Mouse (Mus musculus): Measurements from ENCODE around the gene Crip3. TPM values are rescaled to one million over a fixed set of nuclear protein-coding genes. Genes with fewer than 3 reads are reported as not detected.
A peak's percentile ranks its signal among the peaks of the same experiment; 100 is the strongest.

The Crip3 gene
- polyA plus RNA-seq, 1 experiment from 2014 or later, result 0.77 TPM

DNA sequence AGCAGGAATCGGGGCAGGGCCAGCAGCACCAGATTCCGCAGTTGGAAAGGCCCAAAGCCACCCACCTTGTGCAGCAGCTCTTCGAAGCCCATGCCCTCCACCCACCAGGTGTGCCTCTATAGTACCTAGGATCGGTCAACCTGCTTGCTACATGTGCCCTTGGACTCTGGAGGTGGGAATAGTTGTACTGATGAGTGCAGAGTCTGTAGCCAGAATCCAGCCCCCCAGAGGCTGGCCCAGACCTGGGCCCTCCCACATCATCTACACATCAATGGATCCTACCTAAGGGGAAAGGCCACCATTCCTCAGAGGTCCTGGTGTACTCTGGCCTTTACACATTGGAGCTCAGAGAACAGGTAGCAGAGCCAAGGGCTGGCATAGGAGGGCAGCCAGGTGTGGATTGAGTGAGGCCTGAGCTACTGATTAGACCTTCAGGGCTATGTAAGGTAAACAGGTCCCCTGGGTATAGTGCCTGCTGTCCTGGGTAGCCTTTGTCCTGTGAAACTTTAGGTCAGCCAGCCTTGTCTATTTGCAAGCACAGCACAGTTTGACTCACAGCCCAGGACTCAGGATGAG lies 9.7 kb downstream of the Crip3 start, which contains the start of gene Slc22a7:
Gene Slc22a7, minus strand, starts transcription at position 160 of the 576 bp plus-strand sequence.
- H3K36me3 ChIP-seq (replicated peaks), result no peaks in the 10 kb centered on the region
- no peaks in the 10 kb centered on the region for H3K9me3 ChIP-seq
- no peak for DNase-seq (ENCODE audit: low spot score)
- no peak within 1 kb of the TSS for H3K27ac ChIP-seq (replicated peaks)
- H3K4me3 ChIP-seq, result no peak within 1 kb of the TSS
- 80% methylated on average over 4 of the region's 4 CpGs for WGBS
- peaks cover 35% of the 10 kb centered on the region for H3K4me1 ChIP-seq
- peaks cover 75% of the 10 kb centered on the region for H3K27me3 ChIP-seq (replicated peaks; ENCODE audit: low read depth, poor library complexity, severe bottlenecking)

DNA sequence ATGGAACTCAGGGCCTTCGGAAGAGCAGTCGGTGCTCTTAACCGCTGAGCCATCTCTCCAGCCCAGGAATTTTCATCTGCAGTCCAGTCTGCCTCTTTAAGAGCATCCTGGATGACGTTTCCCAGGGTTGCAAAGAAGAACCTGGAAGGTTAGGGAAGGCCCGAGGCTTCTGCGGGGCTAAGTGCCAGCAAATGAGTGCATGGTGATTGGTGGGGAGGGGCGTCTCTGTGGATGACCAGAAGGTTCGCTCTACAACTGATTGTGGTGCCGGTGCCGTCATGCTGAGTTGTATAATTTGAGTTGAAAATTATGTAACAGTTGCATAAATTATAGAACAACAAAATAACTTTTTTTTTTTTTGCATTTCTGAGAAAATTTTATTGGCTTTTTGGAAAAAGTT lies 10.4 kb downstream of the Crip3 start:
- Histone ChIP-seq H3K4me1 (peaks cover 32% of the 10 kb centered on the region), H3K27me3 (replicated peaks; ENCODE audit: low read depth, poor library complexity, severe bottlenecking) (peaks cover 79% of the 10 kb centered on the region), H3K36me3 (replicated peaks) (no peaks in the 10 kb centered on the region), H3K27ac (replicated peaks) (no peak overlapping the region), H3K4me3 (no peak overlapping the region), H3K9me3 (no peaks in the 10 kb centered on the region)
- DNase-seq (ENCODE audit: low spot score), result no peak
- WGBS, result 93% methylated on average over 10 of the region's 10 CpGs

DNA sequence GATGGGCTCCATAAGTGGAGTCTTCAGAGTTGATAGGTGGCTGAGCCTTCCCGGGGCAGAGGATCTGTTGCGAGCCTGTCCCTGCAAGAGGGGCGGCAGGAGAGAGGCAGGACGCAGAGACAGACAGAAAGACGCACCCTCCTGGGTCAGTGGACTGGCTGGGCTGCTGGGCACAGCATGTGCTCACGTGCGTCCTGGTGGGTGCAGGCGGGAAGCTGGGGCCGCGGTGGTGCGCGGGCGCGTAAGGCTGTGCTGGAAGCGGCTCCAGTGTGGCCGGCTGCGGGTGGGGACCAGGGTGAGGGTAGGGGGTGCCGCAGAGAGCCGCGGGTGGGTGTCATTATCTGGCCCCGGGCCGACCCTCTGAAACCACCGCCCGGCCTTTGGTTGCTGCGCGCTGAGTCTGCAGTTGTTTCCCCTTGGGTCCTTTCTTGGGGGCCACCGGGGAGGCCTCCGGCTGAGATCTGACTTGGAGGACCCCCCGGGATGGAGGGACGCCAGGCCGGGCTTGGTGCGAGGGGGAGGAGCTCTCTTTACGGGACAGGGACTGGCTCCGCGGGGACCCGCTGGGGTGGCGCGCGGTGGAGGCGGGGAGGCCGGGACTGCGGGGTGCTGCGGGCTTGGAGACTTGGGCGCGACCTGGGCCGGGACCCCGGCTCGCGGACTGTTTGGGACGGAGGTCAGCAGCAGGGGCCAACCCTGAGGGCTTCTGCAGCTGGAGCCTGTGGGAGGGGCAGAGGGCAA lies 16.3 kb downstream of the Crip3 start:
- peak overlapping the region; percentile 62 for H3K4me3 ChIP-seq

DNA sequence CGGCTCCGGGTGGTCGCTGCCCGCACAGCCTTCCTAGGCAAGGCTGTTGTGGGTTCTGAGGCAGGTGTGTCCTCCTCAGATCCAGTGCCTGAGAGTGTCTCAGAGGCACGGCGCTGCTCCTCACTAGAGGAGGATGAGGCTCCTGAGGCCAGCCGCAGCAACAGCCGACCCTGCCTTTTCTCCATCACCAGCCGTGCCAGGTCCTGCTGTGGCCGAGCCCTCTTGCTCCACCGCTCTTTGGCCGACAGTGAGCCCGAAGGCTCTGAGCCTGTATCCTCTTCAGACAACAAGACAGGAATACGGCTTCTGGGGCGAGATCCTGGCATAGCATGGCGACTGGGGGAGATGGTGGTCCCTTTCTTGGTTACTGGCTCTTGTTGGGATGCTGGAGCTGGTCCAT lies 17.5 kb downstream of the Crip3 start:
- Histone ChIP-seq H3K27me3 (replicated peaks; ENCODE audit: low read depth, poor library complexity, severe bottlenecking) (peaks cover 77% of the 10 kb centered on the region), H3K4me3 (no peak overlapping the region), H3K9me3 (no peaks in the 10 kb centered on the region), H3K27ac (replicated peaks) (no peak overlapping the region), H3K4me1 (peaks cover 45% of the 10 kb centered on the region), H3K36me3 (replicated peaks) (no peaks in the 10 kb centered on the region)
- 85% methylated on average over 16 of the region's 16 CpGs for WGBS
- no peak for DNase-seq (ENCODE audit: low spot score)

More for the DNA sequence above, 16.3 kb downstream of the Crip3 start:
- H3K4me1 ChIP-seq, result peaks cover 45% of the 10 kb centered on the region
- H3K36me3 ChIP-seq (replicated peaks), result no peaks in the 10 kb centered on the region
- peak; percentile 49 for DNase-seq (ENCODE audit: low spot score)
- peak overlapping the region; percentile 81 for H3K27ac ChIP-seq (replicated peaks)
- no peaks in the 10 kb centered on the region for H3K9me3 ChIP-seq
- peaks cover 78% of the 10 kb centered on the region for H3K27me3 ChIP-seq (replicated peaks; ENCODE audit: low read depth, poor library complexity, severe bottlenecking)
- 1% methylated on average over 50 of the region's 50 CpGs for WGBS

DNA sequence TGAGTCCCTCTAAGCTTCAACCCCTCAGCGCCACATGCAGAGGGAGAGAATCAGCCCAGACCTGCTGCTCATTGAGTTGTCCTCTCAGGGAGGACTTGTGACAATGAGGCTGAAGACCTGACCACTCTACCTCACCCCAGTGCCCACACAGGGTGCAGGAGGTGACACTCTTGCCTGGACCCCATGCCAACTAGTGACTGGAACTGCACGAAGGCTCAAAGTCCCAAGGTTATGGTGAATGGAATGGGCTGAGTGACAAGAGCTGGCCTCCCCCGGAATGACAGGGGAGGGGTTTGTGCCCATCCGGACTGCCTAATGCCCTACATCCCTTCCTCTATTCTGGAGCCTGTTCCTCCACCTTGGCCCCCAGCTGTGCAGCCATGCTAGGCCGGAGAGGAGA lies 24.0 kb downstream of the Crip3 start:
- no peak for DNase-seq (ENCODE audit: low spot score)
- H3K36me3 ChIP-seq (replicated peaks), result no peaks in the 10 kb centered on the region
- peaks cover 45% of the 10 kb centered on the region for H3K4me1 ChIP-seq
- H3K4me3 ChIP-seq, result no peak overlapping the region
- H3K9me3 ChIP-seq, result no peaks in the 10 kb centered on the region
- peaks cover 76% of the 10 kb centered on the region for H3K27me3 ChIP-seq (replicated peaks; ENCODE audit: low read depth, poor library complexity, severe bottlenecking)
- 26% methylated on average over 5 of the region's 5 CpGs for WGBS
- no peak overlapping the region for H3K27ac ChIP-seq (replicated peaks)

DNA sequence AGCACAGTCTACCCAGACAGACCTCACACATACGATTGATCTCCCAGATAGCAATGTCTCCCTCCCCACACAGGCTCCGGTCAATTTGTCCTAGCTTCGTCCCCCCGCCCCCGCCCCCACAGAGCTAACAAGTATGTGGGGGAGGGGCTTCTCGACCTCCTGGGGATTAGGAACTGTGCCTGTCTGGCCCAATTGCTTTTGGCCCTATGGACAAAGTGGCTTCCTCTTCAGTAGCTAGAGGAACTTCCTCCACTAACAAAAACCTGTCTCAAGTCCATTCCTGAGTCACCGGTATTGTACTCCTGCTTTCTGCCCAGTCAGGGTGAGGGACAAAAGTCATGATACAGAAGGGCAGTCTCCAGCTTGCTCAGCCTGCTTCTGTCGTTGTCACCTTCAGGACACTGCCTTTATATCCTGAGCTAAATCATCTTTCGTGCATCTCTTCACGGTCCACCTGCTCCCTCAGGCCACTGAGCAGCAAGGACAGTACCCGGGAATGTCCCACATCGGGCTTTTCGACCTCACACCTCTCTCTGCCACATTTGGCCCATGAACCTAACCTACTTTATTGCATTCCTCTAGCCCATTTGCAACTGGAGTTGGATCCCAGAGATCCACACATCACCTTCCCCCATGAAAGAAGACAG lies 24.7 kb downstream of the Crip3 start:
- H3K27ac ChIP-seq (replicated peaks), result 0 out of 2 replicates have a peak overlapping the region, but pooled peaks have one; percentile 35
- WGBS, result 5% methylated on average over 13 of the region's 13 CpGs
- peaks cover 47% of the 10 kb centered on the region for H3K4me1 ChIP-seq
- H3K27me3 ChIP-seq (replicated peaks; ENCODE audit: low read depth, poor library complexity, severe bottlenecking), result peaks cover 76% of the 10 kb centered on the region
- no peak for DNase-seq (ENCODE audit: low spot score)
- H3K9me3 ChIP-seq, result no peaks in the 10 kb centered on the region
- H3K4me3 ChIP-seq, result peak overlapping the region; percentile 61
- no peaks in the 10 kb centered on the region for H3K36me3 ChIP-seq (replicated peaks)

DNA sequence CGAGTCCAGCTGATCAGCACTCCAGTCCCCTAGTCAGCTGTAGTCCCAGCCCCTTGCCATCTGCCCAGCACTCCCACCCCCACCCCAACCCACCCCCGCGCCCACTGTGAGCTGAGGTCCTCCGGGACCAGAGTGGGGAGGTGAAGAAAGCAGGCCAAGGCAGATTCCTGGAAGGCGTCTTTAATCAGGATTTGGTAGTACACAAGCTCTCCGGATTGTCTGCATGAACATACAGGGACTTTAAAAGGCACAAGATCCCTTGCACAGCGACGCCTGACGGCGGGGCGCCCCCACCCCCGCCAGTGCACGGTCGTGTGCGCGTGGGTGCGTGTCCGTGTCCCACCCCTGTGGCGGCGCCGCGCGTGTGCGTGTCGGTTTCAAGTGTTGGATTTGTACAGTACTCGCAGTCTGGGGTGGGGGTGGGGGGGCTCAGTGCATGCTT lies 25.3 kb downstream of the Crip3 start:
- Histone ChIP-seq H3K36me3 (replicated peaks) (no peaks in the 10 kb centered on the region), H3K4me1 (peaks cover 52% of the 10 kb centered on the region), H3K4me3 (peak overlapping the region; percentile 61), H3K9me3 (no peaks in the 10 kb centered on the region), H3K27me3 (replicated peaks; ENCODE audit: low read depth, poor library complexity, severe bottlenecking) (peaks cover 82% of the 10 kb centered on the region), H3K27ac (replicated peaks) (peak overlapping the region; percentile 35; the same call in 1 of the 2 replicates)
- DNase-seq (ENCODE audit: low spot score), result peak; percentile 37
- WGBS, result 2% methylated on average over 26 of the region's 26 CpGs

DNA sequence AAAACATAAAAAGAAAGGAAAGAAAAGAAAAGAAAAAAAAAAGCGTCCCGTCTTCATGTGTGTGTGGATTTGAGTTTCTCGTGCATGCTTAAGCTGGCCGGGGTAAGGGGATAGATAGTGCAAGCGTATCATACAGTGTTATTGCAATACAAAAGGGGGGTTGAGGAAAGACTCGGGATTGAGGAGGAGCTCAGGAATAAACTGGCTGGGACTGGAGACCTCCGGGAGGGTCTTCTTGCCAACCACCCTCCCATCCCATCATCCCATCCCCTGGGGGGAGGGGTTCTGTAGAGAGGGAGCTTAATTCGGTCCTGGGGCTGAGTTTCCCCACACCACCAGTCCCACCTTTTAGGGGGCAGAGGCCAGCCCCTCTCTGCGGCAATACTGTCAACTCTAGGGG lies 25.8 kb downstream of the Crip3 start:
- peaks cover 52% of the 10 kb centered on the region for H3K4me1 ChIP-seq
- peak; percentile 37 for DNase-seq (ENCODE audit: low spot score)
- peak overlapping the region; percentile 62; the same call in 1 of the 2 replicates for H3K27ac ChIP-seq (replicated peaks)

DNA sequence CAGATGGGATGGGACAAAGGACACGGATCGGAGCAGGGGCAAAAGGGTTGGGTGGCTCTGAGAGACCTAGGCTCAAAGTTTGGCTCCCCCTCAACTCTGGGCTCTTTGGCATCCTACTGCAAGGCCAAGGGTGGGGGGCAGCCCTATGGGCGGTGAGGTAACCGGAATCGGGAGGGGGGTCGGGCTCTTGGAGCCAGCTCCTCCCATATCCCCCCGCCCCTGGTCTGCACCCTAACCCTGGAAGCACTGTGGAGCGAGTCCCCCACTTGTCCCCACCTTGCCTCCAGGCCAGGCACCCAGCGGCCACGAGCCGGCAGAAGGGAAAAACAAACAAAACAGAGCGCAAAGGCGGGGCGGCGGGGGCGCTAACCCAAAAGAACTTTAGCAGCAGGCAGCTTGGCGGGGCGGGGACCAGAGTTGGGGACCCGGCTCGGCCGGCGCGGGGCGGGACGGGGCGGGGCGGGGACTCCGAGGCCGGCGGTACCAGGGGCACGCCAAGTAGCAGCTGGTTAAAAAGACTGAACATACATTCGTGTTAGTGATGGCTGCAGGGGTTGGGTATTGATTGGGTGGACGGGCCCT lies 26.5 kb downstream of the Crip3 start:
- peak overlapping the region; percentile 62; the same call in 1 of the 2 replicates for H3K27ac ChIP-seq (replicated peaks)
- H3K9me3 ChIP-seq, result no peaks in the 10 kb centered on the region
- 1% methylated on average over 33 of the region's 33 CpGs for WGBS
- peak; percentile 66 for DNase-seq (ENCODE audit: low spot score)
- peaks cover 94% of the 10 kb centered on the region for H3K27me3 ChIP-seq (replicated peaks; ENCODE audit: low read depth, poor library complexity, severe bottlenecking)
- peak overlapping the region; percentile 61 for H3K4me3 ChIP-seq
- H3K36me3 ChIP-seq (replicated peaks), result no peaks in the 10 kb centered on the region
- H3K4me1 ChIP-seq, result peaks cover 54% of the 10 kb centered on the region

More for the DNA sequence above, 25.8 kb downstream of the Crip3 start:
- no peaks in the 10 kb centered on the region for H3K9me3 ChIP-seq
- WGBS, result 3% methylated on average over 9 of the region's 9 CpGs
- H3K27me3 ChIP-seq (replicated peaks; ENCODE audit: low read depth, poor library complexity, severe bottlenecking), result peaks cover 87% of the 10 kb centered on the region
- H3K36me3 ChIP-seq (replicated peaks), result no peaks in the 10 kb centered on the region
- peak overlapping the region; percentile 61 for H3K4me3 ChIP-seq

DNA sequence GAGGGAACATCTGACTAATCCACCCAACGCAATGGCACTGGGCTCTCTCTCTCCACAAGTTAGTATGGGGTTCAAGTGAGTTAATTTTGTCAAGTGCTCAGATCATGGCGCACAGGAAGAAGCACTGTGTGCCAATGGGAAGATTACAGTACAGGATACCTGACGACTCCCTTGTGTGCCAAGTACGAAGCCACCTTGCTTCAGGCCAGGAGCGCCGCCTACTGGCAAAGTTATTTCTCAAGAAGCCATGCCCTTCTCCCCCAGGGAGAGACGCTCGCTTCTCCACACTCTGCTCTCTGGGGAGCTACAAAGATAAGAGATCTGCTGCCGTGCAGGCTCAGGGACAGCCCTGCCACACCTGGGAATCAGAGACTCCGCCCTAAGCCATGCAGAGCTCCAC lies 29.1 kb downstream of the Crip3 start:
- 17% methylated on average over 10 of the region's 10 CpGs for WGBS
- Histone ChIP-seq H3K4me1 (peaks cover 63% of the 10 kb centered on the region), H3K4me3 (no peak overlapping the region), H3K36me3 (replicated peaks) (no peaks in the 10 kb centered on the region), H3K27ac (replicated peaks) (no peak overlapping the region), H3K9me3 (no peaks in the 10 kb centered on the region), H3K27me3 (replicated peaks; ENCODE audit: low read depth, poor library complexity, severe bottlenecking) (peaks cover 98% of the 10 kb centered on the region)
- DNase-seq (ENCODE audit: low spot score), result peak; percentile 48

DNA sequence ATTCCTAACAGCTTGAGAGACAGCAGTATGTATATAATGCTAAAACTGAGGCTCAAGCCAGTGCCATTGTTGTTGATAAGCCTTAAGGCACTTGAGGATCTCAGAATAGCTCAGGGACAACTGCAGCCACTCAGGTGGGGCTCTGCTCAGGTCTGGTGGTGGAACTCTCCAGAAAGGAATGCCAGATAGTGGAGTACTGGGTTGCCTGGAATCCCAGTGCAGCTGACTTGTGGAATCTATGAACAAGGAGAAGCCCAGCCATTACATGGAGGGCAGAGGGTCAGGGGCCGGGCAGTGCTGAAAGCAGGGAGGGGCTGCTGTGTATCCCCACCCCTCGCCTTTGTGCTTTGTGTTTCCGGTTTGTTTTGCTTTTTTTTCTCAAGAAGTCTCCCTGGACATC lies 29.7 kb downstream of the Crip3 start:
- no peaks in the 10 kb centered on the region for H3K9me3 ChIP-seq
- no peak overlapping the region for H3K4me3 ChIP-seq
- DNase-seq (ENCODE audit: low spot score), result no peak
- no peak overlapping the region for H3K27ac ChIP-seq (replicated peaks)
- H3K4me1 ChIP-seq, result peaks cover 57% of the 10 kb centered on the region
- H3K36me3 ChIP-seq (replicated peaks), result no peaks in the 10 kb centered on the region
- peaks cover 98% of the 10 kb centered on the region for H3K27me3 ChIP-seq (replicated peaks; ENCODE audit: low read depth, poor library complexity, severe bottlenecking)
- 25% methylated on average over 3 of the region's 3 CpGs for WGBS

DNA sequence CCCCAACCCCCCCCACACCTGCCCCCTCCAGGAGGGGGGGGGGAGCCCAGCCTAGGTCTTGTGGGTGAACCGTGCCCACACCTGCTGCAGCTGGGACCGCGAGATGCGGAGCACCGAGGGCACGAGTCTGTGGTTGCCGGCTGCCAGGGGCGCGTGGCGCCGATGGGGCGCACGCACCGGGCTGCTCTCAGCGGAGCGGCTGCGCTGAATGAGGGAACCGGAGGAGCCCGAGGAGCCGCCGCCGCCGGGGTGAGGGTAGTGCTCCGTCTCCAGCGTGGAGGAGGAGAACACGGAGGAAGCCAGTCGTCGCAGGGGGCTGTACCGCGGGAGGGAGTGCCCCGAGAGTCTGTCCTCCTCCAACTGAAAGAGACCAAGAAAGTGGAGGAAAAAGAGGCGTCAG lies 31.9 kb downstream of the Crip3 start:
- no peak overlapping the region for H3K27ac ChIP-seq (replicated peaks)
- under 1% methylated on average over 32 of the region's 32 CpGs for WGBS
- H3K36me3 ChIP-seq (replicated peaks), result no peaks in the 10 kb centered on the region
- H3K4me3 ChIP-seq, result peak overlapping the region; percentile 53
- H3K9me3 ChIP-seq, result no peaks in the 10 kb centered on the region
- DNase-seq (ENCODE audit: low spot score), result peak; percentile 45
- H3K4me1 ChIP-seq, result peaks cover 34% of the 10 kb centered on the region
- H3K27me3 ChIP-seq (replicated peaks; ENCODE audit: low read depth, poor library complexity, severe bottlenecking), result peaks cover 80% of the 10 kb centered on the region

All from embryonic facial prominence, embryonic 10.5 days (tissue).